Mouse (Mus musculus): ENCODE measurements around the gene Flad1. TPM values are rescaled to one million over a fixed set of nuclear protein-coding genes. Genes with fewer than 3 reads are reported as not detected.

Gene Flad1
- polyA plus RNA-seq, 1 experiment from 2014 or later = 28.5 TPM

GRCm38 (mm10) chr3:89421002-89421774 lies 9.5 kb upstream of the Flad1 start:
- H3K9me3 ChIP-seq (ENCODE audit: control insufficient read depth, low read length) = no peaks in the 10 kb centered on the region
- H3K4me3 ChIP-seq (ENCODE audit: low read depth, low read length) = peak overlapping the region; percentile 26
- H3K4me1 ChIP-seq (replicated peaks; ENCODE audit: control insufficient read depth, insufficient read depth, low read length) = peaks cover 24% of the 10 kb centered on the region
- peaks cover under 1% of the 10 kb centered on the region; the same call in 1 of the 2 replicates for H3K36me3 ChIP-seq (ENCODE audit: control insufficient read depth, insufficient read depth, low read length)
- peak overlapping the region; percentile 54 for H3K4me2 ChIP-seq (ENCODE audit: low read depth, low read length, severe bottlenecking)
- no peaks in the 10 kb centered on the region for H3K27me3 ChIP-seq (ENCODE audit: control insufficient read depth, insufficient read depth, low read length)
- ATAC-seq (replicated peaks; ENCODE audit: low FRiP score) (peak; percentile 44; the same call in 1 of the 2 replicates), DNase-seq (ENCODE audit: low spot score) (peak; percentile 80)
- peak overlapping the region; percentile 57 for H3K9ac ChIP-seq (ENCODE audit: low read length)
- 4% methylated on average over 11 of the region's 11 CpGs for WGBS
- H3K27ac ChIP-seq (ENCODE audit: low read depth, low read length) = 0 out of 2 replicates have a peak overlapping the region, but pooled peaks have one; percentile 18

GRCm38 (mm10) chr3:89420421-89420820 lies 8.8 kb upstream of the Flad1 start:
- no peaks in the 10 kb centered on the region for H3K9me3 ChIP-seq (ENCODE audit: control insufficient read depth, low read length)
- peaks cover 5% of the 10 kb centered on the region for H3K36me3 ChIP-seq (ENCODE audit: control insufficient read depth, insufficient read depth, low read length)
- 0 out of 2 replicates have a peak overlapping the region, but pooled peaks have one; percentile 18 for H3K27ac ChIP-seq (ENCODE audit: low read depth, low read length)
- H3K27me3 ChIP-seq (ENCODE audit: control insufficient read depth, insufficient read depth, low read length) = no peaks in the 10 kb centered on the region
- no peak overlapping the region for H3K9ac ChIP-seq (ENCODE audit: low read length)
- ATAC-seq (replicated peaks; ENCODE audit: low FRiP score) (no peak), DNase-seq (ENCODE audit: low spot score) (no peak)
- H3K4me1 ChIP-seq (replicated peaks; ENCODE audit: control insufficient read depth, insufficient read depth, low read length) = peaks cover 24% of the 10 kb centered on the region
- 66% methylated on average over 2 of the region's 2 CpGs for WGBS
- H3K4me2 ChIP-seq (ENCODE audit: low read depth, low read length, severe bottlenecking) = 0 out of 2 replicates have a peak overlapping the region, but pooled peaks have one; percentile 54
- no peak overlapping the region for H3K4me3 ChIP-seq (ENCODE audit: low read depth, low read length)

GRCm38 (mm10) chr3:89419981-89420380 lies 8.3 kb upstream of the Flad1 start:
- Histone ChIP-seq H3K9me3 (ENCODE audit: control insufficient read depth, low read length) (no peaks in the 10 kb centered on the region), H3K27me3 (ENCODE audit: control insufficient read depth, insufficient read depth, low read length) (no peaks in the 10 kb centered on the region), H3K36me3 (ENCODE audit: control insufficient read depth, insufficient read depth, low read length) (peaks cover 8% of the 10 kb centered on the region), H3K4me1 (replicated peaks; ENCODE audit: control insufficient read depth, insufficient read depth, low read length) (peaks cover 24% of the 10 kb centered on the region), H3K9ac (ENCODE audit: low read length) (peak overlapping the region; percentile 67), H3K27ac (ENCODE audit: low read depth, low read length) (peak overlapping the region; percentile 85; the same call in 1 of the 2 replicates), H3K4me3 (ENCODE audit: low read depth, low read length) (peak overlapping the region; percentile 57), H3K4me2 (ENCODE audit: low read depth, low read length, severe bottlenecking) (peak overlapping the region; percentile 92)
- 45% methylated on average over 3 of the region's 3 CpGs for WGBS
- ATAC-seq (replicated peaks; ENCODE audit: low FRiP score) (no peak), DNase-seq (ENCODE audit: low spot score) (no peak)

GRCm38 (mm10) chr3:89419571-89419970 lies 7.9 kb upstream of the Flad1 start:
- H3K9ac ChIP-seq (ENCODE audit: low read length) = peak overlapping the region; percentile 67
- 5% methylated on average over 9 of the region's 9 CpGs for WGBS
- H3K4me1 ChIP-seq (replicated peaks; ENCODE audit: control insufficient read depth, insufficient read depth, low read length) = peaks cover 24% of the 10 kb centered on the region
- H3K27me3 ChIP-seq (ENCODE audit: control insufficient read depth, insufficient read depth, low read length) = no peaks in the 10 kb centered on the region
- peak overlapping the region; percentile 92 for H3K4me2 ChIP-seq (ENCODE audit: low read depth, low read length, severe bottlenecking)
- peak overlapping the region; percentile 57 for H3K4me3 ChIP-seq (ENCODE audit: low read depth, low read length)
- peaks cover 12% of the 10 kb centered on the region for H3K36me3 ChIP-seq (ENCODE audit: control insufficient read depth, insufficient read depth, low read length)
- ATAC-seq (replicated peaks; ENCODE audit: low FRiP score) (no peak), DNase-seq (ENCODE audit: low spot score) (no peak)
- no peaks in the 10 kb centered on the region for H3K9me3 ChIP-seq (ENCODE audit: control insufficient read depth, low read length)
- peak overlapping the region; percentile 85 for H3K27ac ChIP-seq (ENCODE audit: low read depth, low read length)

GRCm38 (mm10) chr3:89418861-89419250 lies 7.2 kb upstream of the Flad1 start:
- Histone ChIP-seq H3K4me1 (replicated peaks; ENCODE audit: control insufficient read depth, insufficient read depth, low read length) (peaks cover 24% of the 10 kb centered on the region), H3K9ac (ENCODE audit: low read length) (peak overlapping the region; percentile 67), H3K27me3 (ENCODE audit: control insufficient read depth, insufficient read depth, low read length) (no peaks in the 10 kb centered on the region), H3K27ac (ENCODE audit: low read depth, low read length) (peak overlapping the region; percentile 85), H3K4me3 (ENCODE audit: low read depth, low read length) (peak overlapping the region; percentile 57), H3K9me3 (ENCODE audit: control insufficient read depth, low read length) (no peaks in the 10 kb centered on the region), H3K36me3 (ENCODE audit: control insufficient read depth, insufficient read depth, low read length) (peaks cover 14% of the 10 kb centered on the region), H3K4me2 (ENCODE audit: low read depth, low read length, severe bottlenecking) (peak overlapping the region; percentile 92)
- WGBS = 1% methylated on average over 16 of the region's 16 CpGs
- ATAC-seq (replicated peaks; ENCODE audit: low FRiP score) = peak; percentile 13
- DNase-seq (ENCODE audit: low spot score) = peak; percentile 84

- H3K9ac ChIP-seq (ENCODE audit: low read length) = peak within 1 kb of the TSS; percentile 75
- no peaks in the 10 kb centered on the region for H3K27me3 ChIP-seq (ENCODE audit: control insufficient read depth, insufficient read depth, low read length)
- H3K4me3 ChIP-seq (ENCODE audit: low read depth, low read length) = peak within 1 kb of the TSS; percentile 57
- DNase-seq (ENCODE audit: low spot score) (peak; percentile 97), ATAC-seq (replicated peaks; ENCODE audit: low FRiP score) (peak; percentile 96)
- peak within 1 kb of the TSS; percentile 85 for H3K27ac ChIP-seq (ENCODE audit: low read depth, low read length)
- H3K36me3 ChIP-seq (ENCODE audit: control insufficient read depth, insufficient read depth, low read length) = peaks cover 14% of the 10 kb centered on the region
- WGBS = under 1% methylated on average over 38 of the region's 39 CpGs
- H3K9me3 ChIP-seq (ENCODE audit: control insufficient read depth, low read length) = no peaks in the 10 kb centered on the region
- H3K4me2 ChIP-seq (ENCODE audit: low read depth, low read length, severe bottlenecking) = peak within 1 kb of the TSS; percentile 92
- peaks cover 24% of the 10 kb centered on the region for H3K4me1 ChIP-seq (replicated peaks; ENCODE audit: control insufficient read depth, insufficient read depth, low read length)
Measured at GRCm38 (mm10) chr3:89418170-89418860, 6.6 kb upstream of the Flad1 start, which contains the start of the genes Cks1b and Shc1. Gene Cks1b (minus strand): TSS chr3:89418383. Gene Shc1 (plus strand): TSS chr3:89418443.

GRCm38 (mm10) chr3:89417840-89418169 lies 6.1 kb upstream of the Flad1 start:
- Histone ChIP-seq H3K4me3 (ENCODE audit: low read depth, low read length) (peak overlapping the region; percentile 57), H3K27ac (ENCODE audit: low read depth, low read length) (peak overlapping the region; percentile 85), H3K9ac (ENCODE audit: low read length) (peak overlapping the region; percentile 75), H3K4me1 (replicated peaks; ENCODE audit: control insufficient read depth, insufficient read depth, low read length) (peaks cover 24% of the 10 kb centered on the region), H3K27me3 (ENCODE audit: control insufficient read depth, insufficient read depth, low read length) (no peaks in the 10 kb centered on the region), H3K9me3 (ENCODE audit: control insufficient read depth, low read length) (no peaks in the 10 kb centered on the region), H3K4me2 (ENCODE audit: low read depth, low read length, severe bottlenecking) (peak overlapping the region; percentile 92), H3K36me3 (ENCODE audit: control insufficient read depth, insufficient read depth, low read length) (peaks cover 14% of the 10 kb centered on the region)
- 0% methylated on average over 20 of the region's 20 CpGs for WGBS
- ATAC-seq (replicated peaks; ENCODE audit: low FRiP score) = peak; percentile 59
- DNase-seq (ENCODE audit: low spot score) = no peak

- 23% methylated on average over 2 of the region's 2 CpGs for WGBS
- Histone ChIP-seq H3K4me3 (ENCODE audit: low read depth, low read length) (peak overlapping the region; percentile 57), H3K9me3 (ENCODE audit: control insufficient read depth, low read length) (no peaks in the 10 kb centered on the region), H3K36me3 (ENCODE audit: control insufficient read depth, insufficient read depth, low read length) (peaks cover 14% of the 10 kb centered on the region), H3K27ac (ENCODE audit: low read depth, low read length) (peak overlapping the region; percentile 85), H3K9ac (ENCODE audit: low read length) (peak overlapping the region; percentile 75), H3K4me1 (replicated peaks; ENCODE audit: control insufficient read depth, insufficient read depth, low read length) (peaks cover 23% of the 10 kb centered on the region), H3K27me3 (ENCODE audit: control insufficient read depth, insufficient read depth, low read length) (no peaks in the 10 kb centered on the region), H3K4me2 (ENCODE audit: low read depth, low read length, severe bottlenecking) (peak overlapping the region; percentile 92)
- DNase-seq (ENCODE audit: low spot score) (no peak), ATAC-seq (replicated peaks; ENCODE audit: low FRiP score) (no peak)
Measured at GRCm38 (mm10) chr3:89417131-89417530, 5.5 kb upstream of the Flad1 start.
